Mouse (Mus musculus) MEL (cell line): ENCODE measurements at regions not wholly inside any gene's neighbourhood (a gene's known extent, or its start where the extent isn't known, plus 50 kb on each side); places are given as distances from the start of the nearest gene placed in this dataset.

ENCODE experiments used
- DNase-seq: peaks from one replicate; pipeline ENCODE4 v3.0.0; 2011; ENCODE audit warnings: low read depth, low spot score
- H3K27ac ChIP-seq: 2 replicates; pipeline ENCODE4 v1.5.1; 2012; ENCODE audit warnings: low read depth, mild to moderate bottlenecking, control low read depth, low read length, moderate library complexity; ENCODE audit not compliant: control insufficient read depth
- H3K27me3 ChIP-seq, 2 experiments: fragments of 150-350 bp in 1 of 2; sonication (generic) in 1 of 2; 2 replicates each; pipeline ENCODE4 v1.6.1; 2012; ENCODE audit warnings: low read length in 2 of 2, mild to moderate bottlenecking in 2 of 2, improper control_type of control experiment in 1 of 2, moderate library complexity in 1 of 2; ENCODE audit not compliant: insufficient read depth in 2 of 2, control insufficient read depth in 1 of 2
- H3K36me3 ChIP-seq, 2 experiments: 2 replicates each; pipeline ENCODE4 v1.6.1; 2012 to 2014; ENCODE audit warnings: low read length in 2 of 2, improper control_type of control experiment in 1 of 2, inconsistent platforms in 1 of 2, mild to moderate bottlenecking in 1 of 2; ENCODE audit not compliant: insufficient read depth in 2 of 2, control insufficient read depth in 1 of 2
- H3K4me1 ChIP-seq, 2 experiments: fragments of 150-350 bp in 1 of 2; sonication (generic) in 1 of 2; 2 replicates each; pipeline ENCODE4 v1.6.1; 2012; ENCODE audit warnings: low read length in 2 of 2, improper control_type of control experiment in 1 of 2, mild to moderate bottlenecking in 1 of 2; ENCODE audit not compliant: insufficient read depth in 2 of 2, control insufficient read depth in 1 of 2
- H3K4me3 ChIP-seq, 2 experiments: fragments of 150-350 bp in 1 of 2; sonication (generic) in 1 of 2; 2 replicates each; pipeline ENCODE4 v1.5.1; 2012; ENCODE audit warnings: low read depth in 2 of 2, low read length in 2 of 2, mild to moderate bottlenecking in 2 of 2, moderate library complexity in 2 of 2, control low read depth in 1 of 2, improper control_type of control experiment in 1 of 2; ENCODE audit not compliant: control insufficient read depth in 1 of 2, insufficient read depth in 1 of 2
- H3K79me2 ChIP-seq: 2 replicates; pipeline ENCODE4 v1.6.1; 2012; ENCODE audit warnings: mild to moderate bottlenecking, low read length, moderate library complexity; ENCODE audit not compliant: control insufficient read depth, poor library complexity, insufficient read depth
- H3K9ac ChIP-seq: 2 replicates; pipeline ENCODE4 v1.6.1; 2012; ENCODE audit warnings: low read depth, mild to moderate bottlenecking, control low read depth, low read length, moderate library complexity; ENCODE audit not compliant: control insufficient read depth, poor library complexity, severe bottlenecking
- H3K9me3 ChIP-seq: fragments of 150-350 bp; sonication (generic); replicated peaks from 2 replicates; pipeline ENCODE4 v1.6.1; 2012; ENCODE audit warnings: mild to moderate bottlenecking, low read length, improper control_type of control experiment, moderate library complexity; ENCODE audit not compliant: insufficient read depth
- BHLHE40 ChIP-seq: IDR thresholded peaks from 2 replicates; pipeline ENCODE4 v1.6.1; 2012; ENCODE audit warnings: low read depth, mild to moderate bottlenecking, inconsistent platforms, low read length, improper control_type of control experiment, borderline replicate concordance
- CTCF ChIP-seq, 3 experiments: IDR thresholded peaks in 2 of 3; conservative IDR thresholded peaks in 1 of 3; 2 replicates each; pipeline ENCODE4 v1.5.1; 2011 to 2012; ENCODE audit warnings: low read length in 3 of 3, low read depth in 2 of 3, mild to moderate bottlenecking in 2 of 3, improper control_type of control experiment in 1 of 3, inconsistent platforms in 1 of 3, mixed read lengths in 1 of 3, moderate library complexity in 1 of 3; ENCODE audit not compliant: control insufficient read depth in 1 of 3, insufficient read depth in 1 of 3, poor library complexity in 1 of 3, severe bottlenecking in 1 of 3
- EP300 ChIP-seq, 2 experiments: IDR thresholded peaks; 2 replicates each; pipeline ENCODE4 v1.6.1; 2011; ENCODE audit warnings: improper control_type of control experiment in 2 of 2, low read length in 2 of 2, low read depth in 1 of 2, mild to moderate bottlenecking in 1 of 2
- GABPA ChIP-seq: IDR thresholded peaks from 2 replicates; pipeline ENCODE4 v1.6.1; 2012; ENCODE audit warnings: low read depth, mild to moderate bottlenecking, inconsistent platforms, low read length, improper control_type of control experiment, moderate library complexity
- JUND ChIP-seq: IDR thresholded peaks from 2 replicates; pipeline ENCODE4 v1.6.1; 2011; ENCODE audit warnings: low read depth, mild to moderate bottlenecking, improper control_type of control experiment, low read length
- KAT2A ChIP-seq: conservative IDR thresholded peaks from 2 replicates; pipeline ENCODE4 v1.6.1; 2012; ENCODE audit warnings: low read depth, low read length, improper control_type of control experiment, inconsistent platforms
- MAX ChIP-seq: IDR thresholded peaks from 2 replicates; pipeline ENCODE4 v1.6.1; 2011; ENCODE audit warnings: low read length, improper control_type of control experiment
- MXI1 ChIP-seq: IDR thresholded peaks from 2 replicates; pipeline ENCODE4 v1.6.1; 2011; ENCODE audit warnings: mild to moderate bottlenecking, low read depth, low read length, improper control_type of control experiment
- MYB ChIP-seq: IDR thresholded peaks from 2 replicates; pipeline ENCODE4 v1.6.1; 2011; ENCODE audit warnings: mild to moderate bottlenecking, low read depth, low read length, improper control_type of control experiment
- NELFE ChIP-seq: IDR thresholded peaks from 2 replicates; pipeline ENCODE4 v1.6.1; 2011; ENCODE audit warnings: low read depth, low read length, improper control_type of control experiment
- RCOR1 ChIP-seq: IDR thresholded peaks from 2 replicates; pipeline ENCODE4 v1.6.1; 2012; ENCODE audit warnings: low read depth, mild to moderate bottlenecking, inconsistent platforms, low read length, improper control_type of control experiment
- SIN3A ChIP-seq: IDR thresholded peaks from 2 replicates; pipeline ENCODE4 v1.6.1; 2012; ENCODE audit warnings: low read length, improper control_type of control experiment, inconsistent platforms
- SMC3 ChIP-seq: IDR thresholded peaks from 2 replicates; pipeline ENCODE4 v1.6.1; 2011; ENCODE audit warnings: low read depth, low read length, improper control_type of control experiment
- TBP ChIP-seq: IDR thresholded peaks from 2 replicates; pipeline ENCODE4 v1.8.0; 2011; ENCODE audit warnings: low read depth, low read length, improper control_type of control experiment
- UBTF ChIP-seq: IDR thresholded peaks from 2 replicates; pipeline ENCODE4 v1.6.1; 2012; ENCODE audit warnings: low read depth, mild to moderate bottlenecking, inconsistent platforms, low read length, improper control_type of control experiment, moderate library complexity, borderline replicate concordance; ENCODE audit not compliant: insufficient read depth
- USF1 ChIP-seq: IDR thresholded peaks from 2 replicates; pipeline ENCODE4 v1.6.1; 2014; ENCODE audit warnings: low read depth, mild to moderate bottlenecking, inconsistent platforms, low read length, improper control_type of control experiment, moderate library complexity
- ZNF384 ChIP-seq: IDR thresholded peaks from 2 replicates; pipeline ENCODE4 v1.6.1; 2012; ENCODE audit warnings: low read depth, mild to moderate bottlenecking, inconsistent platforms, low read length, improper control_type of control experiment

- Histone ChIP-seq H3K27me3 (no peaks in the 10 kb centered on the region), H3K9me3 (no peaks in the 10 kb centered on the region), H3K9ac (no peak overlapping the region), H3K27ac (no peak overlapping the region), H3K79me2 (no peaks in the 10 kb centered on the region), H3K36me3 (no peaks in the 10 kb centered on the region), H3K4me3 (no peak overlapping the region), H3K4me1 (no peaks in the 10 kb centered on the region)
- TF ChIP-seq UBTF, result no peak
- TF ChIP-seq JUND, result no peak
- no peak for TF ChIP-seq USF1
- no peak for TF ChIP-seq RCOR1
- TF ChIP-seq SIN3A, result no peak
- TF ChIP-seq SMC3, result no peak
- TF ChIP-seq BHLHE40, result no peak
- TF ChIP-seq MXI1, result no peak
- TF ChIP-seq ZNF384, result no peak
- TF ChIP-seq EP300 (IDR thresholded peaks at IDR 0.05; ENCODE audit: low read depth in 1 of 2, low read length in 2 of 2), result no peak
- TF ChIP-seq MAX, result no peak
- DNase-seq, result no peak
These were observed 186.5 kb downstream of the Hira start for GRCm38 (mm10) chr16:19063401-19063762.

- H3K4me3 ChIP-seq, result no peak overlapping the region
- H3K27ac ChIP-seq, result no peak overlapping the region
- no peaks in the 10 kb centered on the region for H3K9me3 ChIP-seq
- no peaks in the 10 kb centered on the region for H3K27me3 ChIP-seq
- no peak for DNase-seq
- H3K4me1 ChIP-seq, result no peaks in the 10 kb centered on the region
- H3K9ac ChIP-seq, result no peak overlapping the region
- no peaks in the 10 kb centered on the region for H3K79me2 ChIP-seq
- no peaks in the 10 kb centered on the region for H3K36me3 ChIP-seq
- TF ChIP-seq CTCF (IDR thresholded peaks at IDR 0.05 in 2 of 3, conservative IDR thresholded peaks at IDR 0.05 in 1 of 3; ENCODE audit: control insufficient read depth in 1 of 3, insufficient read depth in 1 of 3, low read depth in 2 of 3, low read length in 3 of 3, poor library complexity in 1 of 3, severe bottlenecking in 1 of 3) (no peak), GABPA (no peak), NELFE (no peak), MXI1 (no peak), RCOR1 (no peak), KAT2A (no peak), MYB (no peak), SMC3 (no peak), ZNF384 (no peak), TBP (no peak)
These were observed 187.6 kb downstream of the Hira start for GRCm38 (mm10) chr16:19064397-19064796.
